Mouse (Mus musculus) layer of hippocampus, postnatal 36 days (tissue): Measurements from ENCODE around the gene Bspry. TPM values are rescaled to one million over a fixed set of nuclear protein-coding genes. Genes with fewer than 3 reads are reported as not detected.

Experiments
- DNase-seq, 2 experiments: peaks; one replicate each; pipeline ENCODE4 v3.0.0; 2022
- total RNA-seq, 2 experiments: library from RNA; stranded (reverse); gene quantifications; 2 replicates each; pipeline ENCODE4 v1.2.3; 2021

Gene Bspry
- total RNA-seq, 2 experiments from 2014 or later, result 0.52 to 0.73 TPM

GRCm38 (mm10) chr4:62480709-62481605, 1.1 kb downstream of the Bspry start:
- DNase-seq, result no peak

GRCm38 (mm10) chr4:62484928-62485327, 5.1 kb downstream of the Bspry start:
- no peak for DNase-seq

- no peak for DNase-seq
These were observed 5.8 kb downstream of the Bspry start for GRCm38 (mm10) chr4:62485450-62486161.

GRCm38 (mm10) chr4:62486162-62486696, 6.4 kb downstream of the Bspry start:
- DNase-seq, result no peak

- DNase-seq, result no peak
These were observed 7.3 kb downstream of the Bspry start for GRCm38 (mm10) chr4:62487172-62487571.

- no peak for DNase-seq
These were observed 8.1 kb downstream of the Bspry start for GRCm38 (mm10) chr4:62487914-62488313.

GRCm38 (mm10) chr4:62492682-62493081, 12.8 kb downstream of the Bspry start:
- DNase-seq, result no peak

GRCm38 (mm10) chr4:62494230-62494629, 14.4 kb downstream of the Bspry start:
- no peak for DNase-seq

- DNase-seq, result no peak
These were observed 16.1 kb downstream of the Bspry start for GRCm38 (mm10) chr4:62495946-62496345.

- peak in 1 of 2 experiments; percentile 41 for DNase-seq
These were observed 17.0 kb downstream of the Bspry start for GRCm38 (mm10) chr4:62496815-62497214.

GRCm38 (mm10) chr4:62500799-62501198, 20.9 kb downstream of the Bspry start:
- DNase-seq, result no peak

GRCm38 (mm10) chr4:62501534-62501933, 21.7 kb downstream of the Bspry start:
- DNase-seq, result no peak

GRCm38 (mm10) chr4:62501964-62502732, 22.3 kb downstream of the Bspry start:
- peak; percentile 90 to 91 for DNase-seq

GRCm38 (mm10) chr4:62502969-62503368, 23.1 kb downstream of the Bspry start:
- DNase-seq, result no peak

GRCm38 (mm10) chr4:62503374-62503970, 23.6 kb downstream of the Bspry start, which contains the start of gene Hdhd3:
Hdhd3 (minus strand) TSS chr4:62503467.
- no peak for DNase-seq

GRCm38 (mm10) chr4:62505991-62506390, 26.1 kb downstream of the Bspry start:
- no peak for DNase-seq

- DNase-seq, result no peak
These were observed 26.9 kb downstream of the Bspry start for GRCm38 (mm10) chr4:62506798-62507197.

GRCm38 (mm10) chr4:62508839-62509238, 29.0 kb downstream of the Bspry start:
- no peak for DNase-seq

- no peak for DNase-seq
These were observed 30.1 kb downstream of the Bspry start for GRCm38 (mm10) chr4:62509946-62510345.

GRCm38 (mm10) chr4:62513998-62514506, 34.2 kb downstream of the Bspry start:
- no peak for DNase-seq

GRCm38 (mm10) chr4:62514995-62515394, 35.1 kb downstream of the Bspry start:
- no peak for DNase-seq

GRCm38 (mm10) chr4:62515490-62515889, 35.6 kb downstream of the Bspry start:
- no peak for DNase-seq
